Mouse (Mus musculus) testis, adult 2 months (tissue): ENCODE data around the gene B3gnt2.

Source experiments
- CTCF ChIP-seq: fragments of 200-500 bp; IDR thresholded peaks from 2 replicates; pipeline ENCODE4 v1.5.1; 2012; ENCODE audit warnings: low read depth, mild to moderate bottlenecking, inconsistent platforms, low read length, moderate library complexity; ENCODE audit not compliant: control insufficient read depth, insufficient read depth, insufficient replicate concordance
- POLR2A ChIP-seq: fragments of 200-500 bp; IDR thresholded peaks from 2 replicates; pipeline ENCODE4 v1.6.1; 2012; ENCODE audit warnings: low read depth, mild to moderate bottlenecking, inconsistent platforms, low read length, moderate library complexity; ENCODE audit not compliant: control insufficient read depth

GRCm38 (mm10) chr11:22741436-22741835 is 119.3 kb downstream of the B3gnt2 start:
- TF ChIP-seq CTCF = no peak
- no peak for TF ChIP-seq POLR2A
